Mouse (Mus musculus) liver (tissue): ENCODE data around the gene Btbd9.

Source experiments
- DNase-seq: peaks from one replicate; pipeline ENCODE4 v3.0.0-alpha.2; 2020; ENCODE audit warnings: mixed read lengths

The Btbd9 gene

GRCm38 (mm10) chr17:30268456-30268855, 307.8 kb downstream of the Btbd9 start:
- DNase-seq: no peak

GRCm38 (mm10) chr17:30267432-30267973, 308.8 kb downstream of the Btbd9 start:
- DNase-seq: no peak

GRCm38 (mm10) chr17:30263535-30263934, 312.8 kb downstream of the Btbd9 start:
- DNase-seq: no peak

GRCm38 (mm10) chr17:30262943-30263342, 313.3 kb downstream of the Btbd9 start:
- DNase-seq: no peak

GRCm38 (mm10) chr17:30262440-30262839, 313.8 kb downstream of the Btbd9 start:
- DNase-seq: no peak

- no peak for DNase-seq
Measured at GRCm38 (mm10) chr17:30261983-30262340, 314.3 kb downstream of the Btbd9 start.

- no peak for DNase-seq
Measured at GRCm38 (mm10) chr17:30261307-30261982, 314.8 kb downstream of the Btbd9 start.

GRCm38 (mm10) chr17:30260641-30261306, 315.5 kb downstream of the Btbd9 start:
- no peak for DNase-seq

- DNase-seq: no peak
Measured at GRCm38 (mm10) chr17:30259938-30260337, 316.4 kb downstream of the Btbd9 start.

GRCm38 (mm10) chr17:30258480-30258879, 317.8 kb downstream of the Btbd9 start:
- no peak for DNase-seq

GRCm38 (mm10) chr17:30255928-30256560, 320.2 kb downstream of the Btbd9 start:
- DNase-seq: no peak

- no peak for DNase-seq
Measured at GRCm38 (mm10) chr17:30253924-30254323, 322.4 kb downstream of the Btbd9 start.

- DNase-seq: no peak
Measured at GRCm38 (mm10) chr17:30253028-30253427, 323.3 kb downstream of the Btbd9 start.

- DNase-seq: no peak
Measured at GRCm38 (mm10) chr17:30245308-30245706, 331.0 kb downstream of the Btbd9 start.

GRCm38 (mm10) chr17:30244651-30245307, 331.5 kb downstream of the Btbd9 start:
- no peak for DNase-seq

GRCm38 (mm10) chr17:30243540-30243939, 332.7 kb downstream of the Btbd9 start:
- no peak for DNase-seq

GRCm38 (mm10) chr17:30242647-30243046, 333.6 kb downstream of the Btbd9 start:
- no peak for DNase-seq

- DNase-seq: no peak
Measured at GRCm38 (mm10) chr17:30241720-30242322, 334.5 kb downstream of the Btbd9 start.

GRCm38 (mm10) chr17:30241061-30241460, 335.2 kb downstream of the Btbd9 start:
- DNase-seq: no peak

- no peak for DNase-seq
Measured at GRCm38 (mm10) chr17:30240659-30241058, 335.6 kb downstream of the Btbd9 start.

- DNase-seq: no peak
Measured at GRCm38 (mm10) chr17:30239458-30239857, 336.8 kb downstream of the Btbd9 start.

- no peak for DNase-seq
Measured at GRCm38 (mm10) chr17:30237600-30237999, 338.7 kb downstream of the Btbd9 start.

- no peak for DNase-seq
Measured at GRCm38 (mm10) chr17:30236611-30237010, 339.7 kb downstream of the Btbd9 start.
